Mouse (Mus musculus): ENCODE results near the gene Car5b.

DNA sequence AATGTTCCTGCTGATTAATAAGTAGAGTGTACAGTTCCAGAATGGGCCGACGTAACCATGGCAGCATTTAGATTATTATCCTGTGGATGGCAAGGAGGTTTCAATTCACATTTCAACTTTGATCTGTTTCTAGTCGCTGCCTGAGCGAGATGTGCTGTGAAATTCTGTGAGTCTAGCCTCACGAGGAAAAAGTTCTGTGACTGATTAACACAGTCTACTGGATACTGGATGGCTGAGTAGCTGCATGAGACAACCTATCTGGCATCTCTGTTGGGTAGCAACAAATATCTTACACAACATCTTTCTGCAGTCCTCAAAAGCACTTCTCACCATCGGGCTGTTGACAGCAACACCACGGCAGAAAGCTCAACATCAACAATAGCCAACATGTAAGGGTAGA, 4.7 kb upstream of the Car5b start:
- TF ChIP-seq CTCF (conservative IDR thresholded peaks at IDR 0.05; ENCODE audit: low read length): no peak
- TF ChIP-seq POU5F1 (IDR thresholded peaks at IDR 0.05; ENCODE audit: borderline replicate concordance, low read length): no peak
- no peak for TF ChIP-seq NANOG (IDR thresholded peaks at IDR 0.05; ENCODE audit: borderline replicate concordance, low read length)
